Mouse (Mus musculus) frontal cortex, postnatal 36 days (tissue): ENCODE data around the gene Scnn1g.
A peak's percentile ranks its signal among the peaks of the same experiment; 100 is the strongest.

Experiments
- DNase-seq, 2 experiments: peaks; one replicate each; pipeline ENCODE4 v3.0.0; 2022; ENCODE audit warnings: low spot score in 2 of 2

Gene Scnn1g

DNA sequence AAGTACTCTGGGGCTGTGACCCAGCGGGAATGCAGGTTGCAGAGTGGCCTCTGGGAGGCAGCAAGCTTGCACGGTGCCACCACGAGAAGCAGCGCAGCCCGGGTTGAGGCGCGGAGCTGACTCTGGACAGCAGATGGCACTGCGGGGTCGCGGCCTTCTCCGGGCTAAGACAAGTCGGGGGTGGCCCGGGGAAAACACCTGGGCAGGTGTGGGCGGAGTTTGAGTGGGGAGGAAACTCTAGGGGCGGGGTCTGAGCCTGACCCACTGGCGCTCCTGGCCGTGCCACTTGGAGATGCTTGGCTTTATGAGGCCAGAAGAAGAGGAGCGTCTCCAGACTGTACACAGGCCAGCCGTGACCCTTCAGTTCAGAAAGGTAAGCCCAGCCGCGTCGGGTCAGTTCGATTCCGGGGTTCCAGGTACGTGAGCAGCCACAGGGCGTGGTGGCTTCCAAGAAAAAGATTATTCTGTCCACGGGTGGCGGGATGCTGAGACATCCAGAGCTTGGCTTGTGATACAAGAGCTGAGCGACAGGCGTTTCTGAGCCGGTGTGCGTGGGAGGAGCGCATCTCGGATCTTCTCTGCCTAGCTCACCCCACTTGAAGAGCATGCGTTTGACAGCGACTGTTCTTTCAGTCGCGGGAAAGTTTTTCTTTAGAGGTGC, at the start of gene Scnn1g:
Scnn1g (plus strand) TSS at position 309 of the 661 bp plus-strand sequence.
- peak; percentile 78 to 92 for DNase-seq

DNA sequence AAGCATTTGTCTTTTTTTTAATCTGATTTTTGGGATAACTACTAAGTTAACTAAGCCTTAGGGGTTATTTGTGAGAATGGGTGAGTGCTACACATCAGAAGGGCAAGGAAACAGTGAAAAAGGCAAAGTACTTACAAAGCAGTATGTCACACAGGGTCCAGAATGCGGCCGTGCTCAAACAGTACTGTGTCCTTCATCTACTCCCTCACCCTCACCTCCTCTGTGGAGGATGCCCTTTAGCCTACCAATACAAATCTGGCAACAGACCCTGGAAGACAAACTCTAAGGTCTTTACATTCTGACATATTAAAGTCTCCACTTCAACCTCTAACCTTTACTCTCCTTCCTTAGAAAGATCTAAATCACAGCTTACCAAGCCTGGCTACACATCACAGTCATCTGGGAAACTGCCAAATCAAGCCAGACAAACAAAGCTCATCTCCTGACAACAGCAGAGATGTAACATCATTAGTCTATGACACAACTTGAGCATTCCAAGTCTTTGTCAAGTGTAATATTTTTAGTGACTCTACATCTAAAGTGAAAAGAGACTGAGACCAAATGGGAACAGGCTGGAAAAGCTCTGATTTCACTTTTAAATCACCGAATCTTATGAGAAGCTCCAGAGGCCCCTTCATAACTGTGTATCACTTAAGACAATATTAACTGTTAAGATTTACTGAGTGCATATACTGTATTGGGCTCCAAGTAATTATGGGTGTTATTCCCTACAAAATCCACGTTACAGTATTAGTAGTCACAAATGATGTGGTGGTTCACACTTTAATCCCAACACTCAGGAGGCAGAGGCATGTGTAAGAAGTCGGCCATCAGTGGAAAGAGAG, 48.9 kb upstream of the Scnn1g start:
- no peak for DNase-seq

DNA sequence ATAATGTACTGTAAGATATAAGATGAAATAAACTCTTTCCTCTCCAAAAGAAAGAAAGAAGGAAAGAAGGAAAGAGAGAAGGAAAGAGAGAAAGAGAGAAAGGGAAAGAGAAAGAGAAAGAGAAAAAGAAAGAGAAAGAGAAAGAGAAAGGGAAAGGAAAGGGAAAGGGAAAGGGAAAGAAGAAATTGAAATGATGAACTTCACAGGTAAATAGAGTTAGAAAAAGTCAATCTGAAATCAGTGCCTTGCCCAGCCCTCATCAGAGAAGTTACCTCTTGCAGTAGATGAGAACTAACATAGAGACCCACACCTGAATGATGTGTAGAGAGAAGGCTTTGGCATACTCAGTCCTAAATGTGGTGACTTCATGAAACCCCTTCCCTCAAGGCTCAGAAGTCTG, 44.9 kb upstream of the Scnn1g start:
- DNase-seq, result no peak

DNA sequence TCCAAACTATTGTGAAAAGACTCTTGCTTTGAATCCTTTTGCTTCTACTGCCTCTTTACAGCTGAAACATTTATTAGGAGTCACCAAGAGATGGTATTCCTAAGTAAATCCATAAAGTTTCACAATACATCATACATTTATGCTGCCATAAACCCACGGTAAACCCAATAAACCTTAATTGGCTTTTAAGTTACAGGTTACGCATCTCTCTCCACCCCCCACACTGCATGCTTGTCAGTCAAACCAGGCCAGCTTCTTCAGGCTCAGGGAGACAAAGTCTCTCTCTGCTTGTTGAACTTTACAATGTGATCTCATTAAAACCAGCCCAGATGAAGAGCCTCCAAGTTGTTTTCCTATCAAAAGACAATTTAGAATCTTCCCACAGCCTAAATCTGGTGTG, 42.5 kb upstream of the Scnn1g start:
- no peak for DNase-seq

DNA sequence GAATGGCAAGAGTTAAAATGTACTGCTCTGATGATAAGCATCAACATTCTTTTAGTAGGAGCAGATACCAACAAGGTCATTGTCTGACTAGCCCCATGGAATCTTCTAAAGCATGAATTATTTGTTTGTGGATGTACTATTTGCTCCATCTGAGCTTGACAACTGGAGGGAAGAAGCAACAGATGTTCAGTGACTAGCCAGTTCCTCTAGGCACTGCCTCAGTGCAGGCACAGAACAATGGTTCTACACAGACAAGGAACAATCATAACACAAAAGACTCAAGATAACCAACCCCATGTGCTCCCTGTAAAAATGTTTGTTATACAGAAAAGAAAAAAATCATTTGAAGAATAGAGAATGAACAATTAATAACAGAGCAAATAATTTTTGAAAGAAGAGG, 37.1 kb upstream of the Scnn1g start:
- DNase-seq, result no peak

DNA sequence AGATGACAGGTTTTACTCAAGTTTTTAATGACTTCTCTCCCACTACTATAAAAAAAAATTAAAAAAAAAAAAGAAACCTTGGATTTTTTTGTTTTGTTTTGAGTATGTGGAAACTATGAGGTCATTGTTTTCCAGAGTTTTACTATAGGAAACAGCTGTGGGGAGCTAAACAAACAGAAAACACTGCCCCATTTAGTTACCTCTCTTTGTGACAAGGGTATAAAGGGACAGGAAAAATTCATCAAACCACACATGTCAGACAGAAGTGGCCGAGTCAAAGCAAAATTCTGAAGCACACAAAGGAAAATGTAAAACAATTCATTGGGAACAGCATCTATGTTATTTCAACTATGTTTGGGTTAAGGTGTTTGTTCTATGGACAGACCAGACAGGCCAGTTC, 36.7 kb upstream of the Scnn1g start:
- no peak for DNase-seq

DNA sequence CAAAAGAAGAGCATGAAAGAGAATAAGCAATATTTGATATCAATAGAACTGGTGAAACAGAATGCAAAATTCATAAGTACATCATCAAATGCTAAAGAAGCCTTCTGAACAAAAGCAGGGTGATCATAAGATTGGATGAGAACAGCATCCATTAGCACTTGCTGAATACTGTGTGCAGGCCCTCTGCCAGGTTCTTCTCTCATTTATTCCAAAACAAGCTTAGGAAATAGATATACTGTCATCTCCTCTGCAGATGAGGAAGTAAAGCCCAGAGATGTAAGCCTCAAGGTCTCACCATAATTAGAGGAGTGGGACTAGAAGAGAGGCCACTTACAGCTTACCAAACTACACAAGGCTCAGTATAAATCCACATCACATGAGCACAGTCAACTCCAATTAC, 35.1 kb upstream of the Scnn1g start:
- DNase-seq, result peak in 1 of 2 experiments; percentile 26

DNA sequence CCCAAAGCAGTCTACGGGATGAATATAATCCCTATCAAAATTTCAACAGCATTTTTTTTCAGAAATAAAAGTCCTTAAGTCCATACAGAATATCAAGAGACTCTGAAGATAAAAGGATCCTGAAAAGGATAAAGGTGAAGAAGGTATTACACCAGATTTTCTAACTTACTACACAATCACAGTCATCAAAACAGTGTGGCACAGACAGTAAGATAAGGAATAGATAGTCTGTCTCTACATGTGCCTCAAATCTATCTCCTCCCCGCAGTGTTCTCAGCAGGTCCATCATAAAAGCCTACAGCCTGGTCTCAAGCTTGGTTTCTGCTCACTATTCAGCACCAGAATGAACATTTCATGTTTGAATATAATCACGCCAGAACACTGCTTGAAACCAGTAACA, 33.8 kb upstream of the Scnn1g start:
- no peak for DNase-seq

DNA sequence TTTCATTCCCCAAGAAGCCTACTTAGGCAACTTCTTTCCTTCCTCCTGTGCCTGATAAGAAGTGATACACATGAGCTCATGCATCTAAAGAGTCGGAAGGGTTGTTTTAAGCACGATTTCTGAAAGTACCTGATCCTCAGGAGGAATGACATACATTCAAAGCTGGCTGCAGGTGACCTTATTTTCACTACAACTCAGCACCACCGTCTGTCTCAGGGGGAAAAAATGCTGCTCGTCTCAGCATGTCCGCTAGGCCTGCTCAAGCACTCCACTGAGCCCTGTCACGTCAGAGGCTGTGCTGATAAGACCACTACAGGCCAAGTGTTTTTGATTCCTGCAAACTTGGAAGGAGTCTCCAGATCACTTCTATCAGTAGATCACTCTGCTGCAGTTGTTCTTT, 32.3 kb upstream of the Scnn1g start:
- DNase-seq, result no peak

DNA sequence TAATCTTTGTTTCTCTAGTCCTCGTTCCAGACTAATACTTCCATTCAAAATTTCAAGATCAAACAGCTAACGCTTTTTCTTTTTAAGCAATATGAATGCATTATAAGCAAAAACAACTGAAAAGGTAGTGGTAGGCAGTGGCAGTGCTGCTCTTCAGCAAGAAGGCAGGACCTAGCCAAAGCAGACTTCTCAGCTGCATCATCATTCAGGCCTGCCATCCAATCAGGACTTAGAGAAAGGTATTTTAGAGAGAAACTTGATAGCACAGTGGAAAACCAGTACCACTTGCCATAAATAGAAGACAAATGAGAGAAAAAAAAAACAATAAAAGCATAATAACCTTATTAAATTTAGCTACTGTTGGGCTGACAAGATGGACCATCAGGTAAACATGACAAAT, 29.2 kb upstream of the Scnn1g start:
- no peak for DNase-seq

DNA sequence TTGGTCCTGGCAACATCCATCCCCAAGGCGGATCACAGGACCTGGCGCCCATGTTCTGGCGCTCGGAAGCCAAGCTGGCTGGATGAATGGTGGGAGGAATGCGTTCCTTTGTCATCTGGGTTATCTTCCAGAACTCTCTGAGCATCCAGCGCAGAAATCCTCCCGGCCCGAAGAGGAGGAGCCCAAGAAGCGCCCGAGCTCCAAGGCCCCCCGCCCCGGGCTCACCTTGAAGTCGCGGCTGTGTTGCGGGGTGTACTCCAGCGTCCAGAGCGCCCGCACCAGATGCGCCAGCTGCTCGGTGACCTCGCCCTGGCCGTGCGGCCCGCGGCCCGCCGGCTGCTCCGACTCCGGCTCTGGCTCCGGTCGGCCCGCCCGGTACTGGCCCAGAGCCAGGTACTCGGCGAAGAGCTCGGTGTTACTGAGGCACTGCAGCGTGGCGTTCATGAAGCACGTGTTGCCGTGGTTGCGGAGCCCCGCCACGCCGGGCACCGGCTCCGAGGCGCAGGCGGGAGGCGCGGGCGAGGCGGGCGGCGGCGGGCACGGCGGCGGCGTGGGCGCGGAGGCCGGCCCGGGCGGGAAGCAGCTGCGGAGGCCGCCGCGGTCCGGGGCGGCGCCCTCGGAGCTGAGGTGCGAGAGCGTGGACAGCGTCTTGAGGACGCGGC, 27.7 kb upstream of the Scnn1g start:
- peak; percentile 40 to 46 for DNase-seq

DNA sequence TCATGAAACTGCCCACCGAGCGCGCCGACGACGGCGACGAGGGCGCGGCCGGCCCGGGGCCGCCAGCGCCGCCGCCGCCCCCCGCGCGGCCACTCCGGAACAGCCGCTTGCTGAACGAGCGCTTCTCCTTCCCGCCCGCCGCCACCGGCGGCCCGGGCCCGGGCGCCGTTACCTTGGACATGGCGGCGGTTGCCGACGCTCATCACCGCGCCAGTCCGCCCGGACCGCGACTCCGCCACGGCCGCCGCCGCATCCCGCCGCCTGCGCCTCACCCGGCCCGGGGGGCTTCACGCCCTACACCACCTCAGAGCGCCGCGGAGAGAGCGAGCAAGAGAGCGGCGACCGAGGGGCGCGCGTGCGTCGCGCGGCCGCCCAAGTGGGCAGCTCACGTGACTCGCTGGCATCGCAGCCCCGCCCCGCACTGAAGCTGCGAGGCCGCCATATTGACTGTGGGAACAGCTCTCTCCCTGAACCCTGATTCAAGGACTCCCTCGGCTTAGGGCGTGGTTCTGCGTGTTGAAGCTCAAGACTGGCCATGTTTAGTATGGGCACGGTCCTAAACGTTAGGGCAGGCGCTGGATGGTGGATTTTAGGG, 27.1 kb upstream of the Scnn1g start, which contains the start of gene Usp31:
Usp31 (minus strand) TSS at position 181 of the 595 bp plus-strand sequence.
- peak; percentile 94 to 97 for DNase-seq

DNA sequence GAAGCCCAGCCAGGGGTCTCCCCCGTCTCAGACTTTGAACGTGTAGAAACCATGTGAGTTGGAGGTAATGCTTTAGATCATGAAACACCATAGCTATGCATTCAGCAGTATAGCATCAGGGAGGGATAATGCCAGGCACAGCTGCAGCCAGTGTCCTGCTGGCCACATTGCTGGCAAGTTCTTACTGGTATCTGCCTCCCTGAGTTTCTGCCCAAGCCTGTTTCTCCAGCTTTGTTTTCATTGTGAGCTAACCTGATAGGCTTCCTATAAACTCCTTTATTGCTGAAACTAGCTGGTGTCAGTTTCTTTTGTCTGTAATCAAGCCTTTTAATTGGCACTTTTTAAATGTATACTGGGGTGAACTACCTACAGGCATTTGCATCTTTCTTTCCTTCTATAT, 23.1 kb upstream of the Scnn1g start:
- no peak for DNase-seq

DNA sequence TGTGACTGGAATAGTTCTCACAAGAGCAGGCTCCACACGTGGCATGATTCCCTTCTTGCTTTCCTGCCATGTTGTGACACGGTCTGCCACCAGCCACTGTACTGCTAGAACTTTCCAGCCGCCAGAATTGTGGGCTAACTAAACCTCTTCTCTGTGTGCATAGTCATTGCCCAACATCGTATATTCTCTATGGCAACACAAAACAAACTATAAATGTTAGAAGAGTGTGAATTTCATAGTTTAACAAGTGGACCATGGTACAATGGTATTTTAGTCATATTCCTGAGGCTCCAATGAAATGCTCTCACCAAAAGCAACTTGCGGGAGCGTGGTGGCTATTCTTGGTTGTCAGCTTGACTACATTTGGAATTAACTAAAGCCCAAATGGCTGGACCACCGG, 17.2 kb upstream of the Scnn1g start:
- peak in 1 of 2 experiments; percentile 35 for DNase-seq

DNA sequence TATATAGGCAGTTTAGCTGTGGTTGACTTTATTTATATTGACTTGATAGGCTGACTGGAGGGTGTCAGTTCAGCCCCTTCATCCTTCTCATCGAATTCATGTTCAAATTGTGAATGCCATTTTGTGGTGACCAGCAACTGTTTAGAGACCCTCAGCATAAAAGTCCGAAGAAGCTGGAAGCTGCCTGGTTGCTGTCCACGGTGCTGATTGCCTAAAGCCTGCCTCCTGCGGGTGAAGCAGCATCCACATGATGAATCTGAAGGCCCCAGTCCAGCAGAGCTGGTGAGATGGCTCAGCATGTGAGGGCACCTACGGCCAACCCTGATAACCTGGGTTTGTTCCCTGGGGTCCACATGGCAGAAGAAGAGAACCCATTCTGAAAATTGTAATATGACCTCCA, 4.1 kb upstream of the Scnn1g start:
- no peak for DNase-seq

DNA sequence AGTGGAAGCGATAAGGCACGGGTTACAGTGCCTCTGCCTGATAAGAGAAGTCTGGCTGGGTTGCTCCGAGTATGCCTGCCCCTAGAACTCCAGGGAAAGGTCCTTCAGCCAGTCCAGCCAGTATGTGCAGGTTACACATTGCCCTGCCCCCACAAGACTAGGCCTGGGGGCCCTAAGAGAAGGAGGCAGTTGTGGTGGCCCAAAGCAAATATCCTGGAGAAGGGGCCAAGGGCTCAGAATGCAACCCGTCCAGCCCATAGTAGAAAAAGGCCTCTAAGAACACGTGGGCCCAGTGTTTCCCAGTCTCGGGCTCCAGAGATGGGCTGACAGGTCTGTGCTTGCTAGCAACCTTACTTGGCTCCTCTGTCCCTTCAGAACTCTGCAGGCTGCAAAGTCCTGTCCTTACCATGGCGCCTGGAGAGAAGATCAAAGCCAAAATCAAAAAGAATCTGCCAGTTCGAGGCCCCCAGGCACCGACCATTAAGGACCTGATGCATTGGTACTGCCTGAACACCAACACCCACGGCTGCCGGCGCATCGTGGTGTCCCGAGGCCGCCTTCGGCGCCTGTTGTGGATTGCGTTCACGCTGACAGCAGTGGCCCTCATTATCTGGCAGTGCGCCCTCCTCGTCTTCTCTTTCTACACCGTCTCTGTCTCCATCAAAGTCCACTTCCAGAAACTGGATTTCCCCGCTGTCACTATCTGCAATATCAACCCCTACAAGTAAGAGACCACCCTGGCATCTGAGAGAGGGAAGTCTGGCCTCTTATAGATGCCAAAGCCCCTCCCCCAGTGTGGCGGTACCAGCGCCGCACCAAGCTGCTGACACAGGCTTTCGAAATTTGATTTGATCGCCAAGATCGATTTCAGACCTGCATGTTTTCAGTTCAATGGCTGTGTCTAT, 3.5 kb downstream of the Scnn1g start:
- DNase-seq, result no peak

DNA sequence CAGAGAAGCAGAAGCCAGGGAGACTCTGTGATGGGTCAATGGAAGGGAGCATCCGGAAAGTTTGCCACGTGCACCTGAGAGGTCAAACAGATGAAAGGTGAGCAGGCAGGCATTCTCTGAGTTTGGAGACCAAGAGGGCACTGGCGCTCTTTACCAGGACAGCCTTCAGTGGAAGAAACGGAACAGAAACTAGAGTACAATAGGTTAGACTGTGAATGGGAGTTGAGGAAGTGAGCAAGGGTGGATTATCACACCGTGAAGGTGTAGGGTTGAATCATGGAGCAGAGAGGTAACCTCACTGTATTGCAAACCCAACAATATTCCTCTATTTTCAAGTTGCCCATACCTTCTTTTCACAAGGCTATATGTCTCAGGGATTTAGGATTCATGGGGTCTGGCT, 16.0 kb downstream of the Scnn1g start:
- DNase-seq, result no peak

DNA sequence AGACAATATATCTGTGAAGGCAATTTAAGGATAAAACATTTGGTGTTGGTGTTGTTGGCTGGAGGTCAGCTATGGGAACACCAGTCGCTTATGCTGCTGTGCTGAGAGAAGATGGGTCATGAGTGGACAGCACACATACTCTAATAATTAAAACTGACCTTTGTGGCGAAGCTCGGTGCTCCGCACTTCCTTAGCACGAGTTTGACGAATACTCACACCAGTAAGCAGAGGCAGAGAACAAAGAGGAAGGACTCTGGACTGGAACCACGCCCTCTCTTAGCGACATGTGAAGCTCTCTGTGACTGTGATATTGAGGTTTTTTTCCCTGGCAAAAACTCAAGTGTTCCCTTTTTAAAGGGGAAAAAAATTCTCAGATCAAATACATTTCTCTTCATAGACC, 20.5 kb downstream of the Scnn1g start:
- no peak for DNase-seq

DNA sequence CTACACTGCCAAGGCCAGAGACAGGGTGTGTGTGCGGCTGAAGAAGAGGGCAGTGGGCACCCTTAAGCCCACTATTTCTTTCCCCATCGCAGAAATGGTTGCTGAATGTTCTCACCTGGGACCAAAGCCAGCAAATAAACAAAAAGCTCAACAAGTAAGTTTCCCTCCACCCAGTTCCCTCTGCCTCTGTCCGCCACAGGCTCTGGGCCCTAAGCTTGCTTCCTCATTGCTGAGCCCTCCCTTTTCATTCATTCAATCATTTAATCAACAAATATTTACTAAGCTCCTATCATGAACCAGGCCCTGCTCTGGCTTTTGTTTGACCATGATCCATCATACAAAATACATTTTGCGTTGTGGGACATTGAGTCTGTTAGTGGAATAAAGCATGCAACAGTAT, 29.0 kb downstream of the Scnn1g start:
- DNase-seq, result no peak

DNA sequence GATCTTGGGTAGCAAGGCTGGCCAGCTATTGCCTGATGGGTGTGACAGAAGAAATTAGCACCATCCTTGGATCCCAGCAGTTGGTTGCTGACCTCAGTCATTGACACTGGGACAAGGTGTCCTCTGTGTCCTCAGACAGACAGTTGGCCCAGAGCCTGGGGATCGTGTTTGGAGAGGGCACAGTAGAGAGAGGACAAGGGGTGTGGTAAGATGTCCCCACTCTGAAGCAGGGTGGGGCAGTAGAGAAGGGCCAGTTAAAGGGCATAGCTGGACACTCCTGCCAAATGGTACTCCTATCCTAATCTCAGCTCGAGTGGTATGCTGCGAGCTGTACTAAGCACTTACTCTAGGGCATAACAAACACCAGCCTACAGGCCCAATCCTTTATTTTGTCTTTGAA, 33.6 kb downstream of the Scnn1g start:
- DNase-seq, result no peak

DNA sequence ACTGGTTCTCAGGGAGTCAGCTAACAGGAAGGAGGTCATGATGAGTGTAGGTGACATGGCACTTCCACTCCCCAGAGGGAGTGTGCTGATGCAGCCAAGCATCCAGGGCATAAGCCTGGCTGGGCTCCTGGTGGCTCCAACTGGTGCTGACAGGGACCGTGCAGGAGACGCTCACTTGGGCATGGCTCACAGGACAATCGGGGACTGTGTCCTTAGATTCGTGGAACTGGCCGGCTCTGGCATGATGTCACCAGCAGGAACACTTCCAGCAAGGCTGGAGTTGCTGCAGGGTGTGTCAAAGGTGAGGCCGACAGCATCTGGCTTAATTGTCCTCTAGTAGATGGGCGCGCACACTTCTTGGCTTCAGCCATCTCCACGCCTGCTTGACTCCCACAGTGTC, 34.7 kb downstream of the Scnn1g start:
- DNase-seq, result no peak
